Mouse (Mus musculus) lung, adult 2 months (tissue): Measurements from ENCODE around the gene Gm9944. TPM values are rescaled to one million over a fixed set of nuclear protein-coding genes. Genes with fewer than 3 reads are reported as not detected.

Source experiments
- DNase-seq: peaks from one replicate; pipeline ENCODE4 v3.0.0; 2022
- H3K4me1 ChIP-seq: fragments of 200-500 bp; 2 replicates; pipeline ENCODE4 v1.6.1; 2011; ENCODE audit warnings: low read length; ENCODE audit not compliant: control insufficient read depth, insufficient read depth
- H3K4me3 ChIP-seq: fragments of 200-500 bp; replicated peaks from 2 replicates; pipeline ENCODE3; 2011; ENCODE audit warnings: low read depth, mild to moderate bottlenecking, control low read depth, low read length; ENCODE audit errors: extremely low read depth
- CTCF ChIP-seq: fragments of 200-500 bp; IDR thresholded peaks from 2 replicates; pipeline ENCODE4 v1.5.1; 2011; ENCODE audit warnings: mild to moderate bottlenecking, low read length, control low read depth; ENCODE audit not compliant: insufficient read depth
- POLR2A ChIP-seq: fragments of 200-500 bp; IDR thresholded peaks from 2 replicates; pipeline ENCODE4 v1.6.1; 2011; ENCODE audit warnings: low read depth, mild to moderate bottlenecking, control low read depth, low read length, borderline replicate concordance; ENCODE audit errors: extremely low read depth
- WGBS: fragments of 180-500 bp; shearing (Covaris S2); methylation state at CpG from one replicate; pipeline ENCODE4 v1.1.7; 2018; 5-methylcytosine and 5-hydroxymethylcytosine counted together
- polyA plus RNA-seq: library from polyadenylated mRNA; depleted of rRNA; stranded (reverse); fragments of >200 nt; gene quantifications from 2 replicates; pipeline ENCODE4 v1.2.3, GENCODE M21; 2012; rRNA removed

The Gm9944 gene
- polyA plus RNA-seq = not detected in 2 replicates

DNA sequence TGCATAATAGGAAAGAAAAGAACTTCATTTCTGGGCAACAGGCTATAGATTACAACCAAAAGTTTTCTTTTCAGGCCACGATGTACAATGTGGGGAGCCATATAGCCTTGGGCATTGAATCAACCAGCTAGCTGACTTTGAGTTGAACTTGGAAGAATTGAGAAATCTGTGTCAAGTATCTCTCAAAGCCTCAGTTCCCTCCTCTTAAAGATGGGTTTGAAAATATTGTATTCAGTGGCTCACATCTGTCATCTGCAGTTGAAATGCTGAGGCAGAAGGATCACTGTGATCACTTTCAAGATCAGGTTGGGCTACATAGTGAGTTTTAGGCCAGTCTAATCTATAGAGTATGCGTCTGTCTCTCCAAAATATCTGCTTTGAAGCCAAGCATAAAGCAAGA lies at the start of gene Gm9944:
Gene Gm9944 (minus strand): TSS at position 101 of the 400 bp plus-strand sequence.
- 65% methylated on average over 2 of the region's 2 CpGs for WGBS
- DNase-seq = no peak
- H3K4me3 ChIP-seq = no peak within 1 kb of the TSS
- no peaks in the 10 kb centered on the region for H3K4me1 ChIP-seq
- TF ChIP-seq CTCF (no peak), POLR2A (no peak)

- H3K4me3 ChIP-seq = no peak overlapping the region
- H3K4me1 ChIP-seq = no peaks in the 10 kb centered on the region
- TF ChIP-seq POLR2A = no peak
- no peak for TF ChIP-seq CTCF
- DNase-seq = no peak
Observed at GRCm38 (mm10) chr4:144493331-144493730, 40.2 kb upstream of the Gm9944 start.

- 80% methylated on average over 1 of the region's 1 CpGs for WGBS
- no peak overlapping the region for H3K4me3 ChIP-seq
- no peak for DNase-seq
- no peaks in the 10 kb centered on the region for H3K4me1 ChIP-seq
- TF ChIP-seq CTCF = no peak
- no peak for TF ChIP-seq POLR2A
Observed at GRCm38 (mm10) chr4:144468091-144468490, 15.0 kb upstream of the Gm9944 start.

DNA sequence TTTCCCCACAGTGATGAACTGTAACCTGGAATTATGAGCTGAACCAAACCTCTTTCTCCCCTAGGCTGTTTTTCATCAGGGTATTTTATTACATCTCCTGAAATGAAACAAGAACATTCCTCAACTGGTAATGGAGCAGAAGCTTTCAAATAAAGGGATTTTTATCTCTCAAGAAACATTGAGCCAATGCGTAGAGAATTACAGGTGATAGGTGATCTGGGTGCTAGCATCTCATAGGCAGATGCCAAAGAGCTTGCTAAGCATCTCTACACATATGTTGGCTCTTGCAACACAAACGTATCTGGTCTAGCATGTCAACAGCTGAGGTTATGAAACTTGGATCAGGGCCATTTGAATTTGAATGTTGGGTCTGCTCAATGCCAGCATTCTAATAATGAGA lies 12.1 kb upstream of the Gm9944 start:
- no peak overlapping the region for H3K4me3 ChIP-seq
- 61% methylated on average over 2 of the region's 2 CpGs for WGBS
- H3K4me1 ChIP-seq = no peaks in the 10 kb centered on the region
- no peak for TF ChIP-seq POLR2A
- TF ChIP-seq CTCF = no peak
- no peak for DNase-seq

DNA sequence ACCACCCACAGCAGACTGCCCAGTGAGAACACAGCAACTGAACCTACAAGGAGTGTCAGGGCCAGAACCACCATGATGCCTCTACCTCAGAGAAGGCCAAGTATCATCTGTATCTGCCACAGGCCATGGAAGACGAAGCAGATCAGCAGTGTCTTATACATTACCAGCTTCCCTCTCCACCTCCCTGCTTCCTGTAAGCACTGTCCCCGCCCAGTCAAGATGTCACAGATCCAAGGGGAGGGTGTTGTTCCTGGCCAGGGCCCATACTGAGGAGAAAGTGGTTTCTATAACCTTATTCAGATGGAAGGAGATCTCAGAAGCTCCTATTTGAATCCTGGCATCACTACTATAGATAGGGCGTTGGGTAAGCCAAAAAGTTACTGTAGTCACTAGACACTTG lies 10.5 kb upstream of the Gm9944 start, which contains the start of gene Aadacl3:
Gene Aadacl3 (minus strand): TSS at position 101 of the 400 bp plus-strand sequence.
- 56% methylated on average over 3 of the region's 3 CpGs for WGBS
- no peak for DNase-seq
- Histone ChIP-seq H3K4me3 (no peak within 1 kb of the TSS), H3K4me1 (no peaks in the 10 kb centered on the region)
- no peak for TF ChIP-seq CTCF
- no peak for TF ChIP-seq POLR2A

DNA sequence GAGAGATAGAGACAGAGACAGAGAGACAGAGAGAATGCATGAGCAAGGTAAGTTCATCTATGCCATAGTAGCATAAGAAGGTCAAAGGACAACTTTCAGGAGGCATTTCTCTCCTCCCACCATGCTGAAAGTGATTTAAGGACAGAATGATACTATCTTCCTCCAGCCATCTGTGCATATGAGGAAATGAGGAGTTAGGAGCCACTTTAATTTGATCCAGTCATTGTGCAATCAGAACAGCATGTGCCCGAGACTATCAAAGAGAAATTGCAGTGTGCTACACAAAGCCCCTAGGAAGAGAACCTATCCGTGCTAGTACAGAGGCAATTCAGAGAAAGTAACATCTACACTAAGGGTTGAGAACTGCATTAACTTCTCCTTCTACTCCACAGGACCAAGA lies 4.6 kb downstream of the Gm9944 start:
- TF ChIP-seq CTCF (no peak), POLR2A (no peak)
- no peak for DNase-seq
- 70% methylated on average over 2 of the region's 2 CpGs for WGBS
- no peaks in the 10 kb centered on the region for H3K4me1 ChIP-seq
- no peak overlapping the region for H3K4me3 ChIP-seq

- DNase-seq = no peak
- TF ChIP-seq CTCF (no peak), POLR2A (no peak)
- WGBS = 53% methylated on average over 1 of the region's 1 CpGs
Observed at GRCm38 (mm10) chr4:144441582-144441981, 11.5 kb downstream of the Gm9944 start.

DNA sequence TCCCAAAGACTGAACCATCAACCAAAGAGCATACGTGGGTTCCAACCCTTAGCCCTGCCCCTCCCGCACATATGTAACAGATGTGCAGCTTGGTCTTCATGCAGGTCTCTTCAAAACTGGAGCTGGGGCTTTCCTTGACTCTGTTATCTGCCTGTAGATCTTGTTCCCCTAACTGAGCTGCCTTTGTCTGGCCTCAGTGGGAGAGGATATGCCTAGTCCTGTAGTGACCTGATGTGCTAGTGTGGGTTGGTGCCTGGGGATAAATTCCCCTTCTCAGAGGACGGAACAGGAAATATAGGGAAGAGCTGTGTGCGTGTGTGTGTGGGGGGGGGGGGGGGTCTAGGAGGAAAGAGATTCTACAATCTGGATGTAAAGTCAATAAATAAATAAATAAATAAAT lies 12.0 kb downstream of the Gm9944 start:
- no peak for DNase-seq
- TF ChIP-seq POLR2A (no peak), CTCF (no peak)
- Histone ChIP-seq H3K4me1 (no peaks in the 10 kb centered on the region), H3K4me3 (no peak overlapping the region)
- WGBS = 84% methylated on average over 4 of the region's 4 CpGs

More at GRCm38 (mm10) chr4:144441582-144441981, 11.5 kb downstream of the Gm9944 start:
- no peaks in the 10 kb centered on the region for H3K4me1 ChIP-seq
- H3K4me3 ChIP-seq = no peak overlapping the region

DNA sequence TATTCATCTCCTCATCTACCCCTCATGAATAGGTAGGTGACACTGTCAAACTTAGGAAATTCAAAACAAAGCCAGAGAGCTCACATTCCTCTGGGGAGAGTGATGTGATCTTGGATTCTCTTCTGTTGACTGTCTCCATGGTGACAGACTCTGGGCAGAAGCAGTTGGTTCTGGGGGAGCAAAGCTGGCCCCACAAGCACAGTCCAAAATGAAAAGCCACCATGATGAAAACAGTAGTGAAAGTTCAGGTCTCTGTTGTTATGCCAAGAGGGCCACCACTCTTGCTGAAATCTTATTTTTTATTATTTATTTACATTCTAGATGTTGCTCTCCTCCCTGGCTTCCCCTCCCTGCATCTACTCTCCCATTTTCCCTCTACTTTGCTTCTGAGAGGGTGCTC lies 14.4 kb downstream of the Gm9944 start, which contains the start of gene 1700012P22Rik:
Gene 1700012P22Rik (minus strand): TSS at position 101 of the 400 bp plus-strand sequence.
- H3K4me3 ChIP-seq = no peak within 1 kb of the TSS
- no peaks in the 10 kb centered on the region for H3K4me1 ChIP-seq
- DNase-seq = no peak
- TF ChIP-seq CTCF = no peak
- no peak for TF ChIP-seq POLR2A

DNA sequence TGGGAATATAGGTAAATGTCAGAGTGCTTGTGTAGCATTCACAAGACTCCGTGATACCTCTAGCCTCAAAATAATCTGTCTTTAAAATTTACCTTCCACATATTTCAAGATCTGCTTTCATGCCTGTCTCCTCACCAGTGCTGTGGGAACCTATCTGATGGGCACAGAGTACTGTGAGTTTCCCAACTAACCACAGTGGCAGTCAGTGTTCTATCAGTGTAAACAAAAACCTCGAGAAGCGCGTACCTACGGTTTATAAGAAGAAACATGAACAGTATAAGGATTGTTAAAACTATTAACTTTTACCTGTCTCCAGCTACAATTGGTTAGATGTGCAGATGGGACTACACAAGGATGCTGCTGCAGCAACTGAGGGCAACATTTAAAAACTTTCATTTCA lies 19.9 kb downstream of the Gm9944 start:
- no peak for DNase-seq
- Histone ChIP-seq H3K4me1 (no peaks in the 10 kb centered on the region), H3K4me3 (no peak overlapping the region)
- TF ChIP-seq POLR2A (no peak), CTCF (no peak)
- 77% methylated on average over 5 of the region's 5 CpGs for WGBS

- WGBS = 72% methylated on average over 2 of the region's 2 CpGs
- no peak for DNase-seq
- TF ChIP-seq POLR2A (no peak), CTCF (no peak)
- no peak overlapping the region for H3K4me3 ChIP-seq
- H3K4me1 ChIP-seq = no peaks in the 10 kb centered on the region
Observed at GRCm38 (mm10) chr4:144430723-144431122, 22.4 kb downstream of the Gm9944 start.
